Mouse (Mus musculus) T-cell, adult 2 months (primary cell): Measurements from ENCODE around the gene Slc52a3.

Experiments
- DNase-seq: peaks from one replicate; pipeline ENCODE4 v3.0.0; 2022; ENCODE audit warnings: low spot score

The Slc52a3 gene

DNA sequence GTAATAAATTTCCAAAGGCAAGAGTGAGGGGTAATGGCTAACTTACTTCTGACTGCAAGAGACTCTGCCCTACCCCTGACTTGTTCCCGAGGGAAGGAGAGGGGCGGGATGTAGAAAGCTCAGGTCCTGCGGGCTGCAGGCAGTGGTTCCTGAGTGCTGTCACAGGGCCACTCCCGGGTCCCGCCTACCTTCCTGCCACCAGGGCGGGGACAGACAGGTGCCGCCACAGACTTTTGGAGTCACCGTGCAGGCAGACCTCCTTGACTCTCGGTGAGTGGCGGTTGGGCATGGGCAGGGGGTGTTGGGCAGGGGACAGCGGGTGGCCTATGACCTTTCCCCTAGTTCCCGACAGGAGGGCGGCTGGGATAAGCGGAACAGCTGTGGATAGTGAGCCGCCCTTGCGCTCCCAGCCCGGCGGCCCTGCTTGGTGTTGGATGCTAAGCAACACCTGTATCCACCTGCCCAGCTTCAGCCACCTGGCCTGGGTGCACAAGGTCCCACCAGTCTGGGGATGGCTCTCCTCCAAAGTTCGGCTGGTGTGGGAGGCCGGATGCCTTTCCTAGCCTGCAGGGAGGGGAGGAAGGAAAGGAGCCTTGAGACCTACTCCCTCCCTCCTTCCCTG, 3.5 kb downstream of the Slc52a3 start:
- no peak for DNase-seq

DNA sequence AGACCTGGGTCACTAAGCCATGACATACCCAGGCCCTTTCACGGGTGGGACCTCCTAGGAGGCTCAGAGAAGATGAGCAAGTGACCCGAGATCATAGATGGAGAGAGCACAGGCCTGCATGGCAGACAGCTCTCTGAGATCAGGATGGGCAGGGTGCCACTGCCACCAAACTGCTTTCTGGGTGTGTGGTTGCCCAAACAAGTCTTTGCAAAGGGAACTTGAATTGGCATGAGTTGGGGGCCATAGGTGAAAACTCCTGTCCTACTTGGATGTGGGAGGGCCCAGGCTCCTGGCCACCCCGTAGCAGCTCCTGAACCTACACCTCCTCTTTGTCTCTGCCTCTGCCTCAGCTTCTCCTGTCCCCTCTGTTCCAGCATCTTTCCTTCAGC, 4.0 kb downstream of the Slc52a3 start:
- DNase-seq, result no peak

DNA sequence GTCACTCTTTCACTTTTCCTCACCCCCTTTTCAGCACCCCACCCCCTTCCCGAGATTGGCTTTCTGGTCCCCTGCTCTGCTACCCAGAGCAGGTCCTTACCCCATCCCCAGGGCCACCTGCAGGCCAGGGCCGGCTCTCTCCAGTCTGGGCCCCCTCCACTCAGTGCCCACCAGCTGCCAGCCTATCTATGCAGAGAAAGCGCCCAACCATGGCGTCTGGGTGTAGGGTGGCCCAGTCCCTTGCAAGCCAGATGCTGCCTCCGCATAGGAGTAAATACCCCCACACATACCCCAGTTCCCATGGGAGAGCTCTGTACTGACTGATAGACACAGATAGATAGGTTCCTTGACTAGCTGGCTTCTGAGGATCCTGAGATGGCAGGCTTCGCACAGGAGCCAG, 4.4 kb downstream of the Slc52a3 start:
- no peak for DNase-seq

DNA sequence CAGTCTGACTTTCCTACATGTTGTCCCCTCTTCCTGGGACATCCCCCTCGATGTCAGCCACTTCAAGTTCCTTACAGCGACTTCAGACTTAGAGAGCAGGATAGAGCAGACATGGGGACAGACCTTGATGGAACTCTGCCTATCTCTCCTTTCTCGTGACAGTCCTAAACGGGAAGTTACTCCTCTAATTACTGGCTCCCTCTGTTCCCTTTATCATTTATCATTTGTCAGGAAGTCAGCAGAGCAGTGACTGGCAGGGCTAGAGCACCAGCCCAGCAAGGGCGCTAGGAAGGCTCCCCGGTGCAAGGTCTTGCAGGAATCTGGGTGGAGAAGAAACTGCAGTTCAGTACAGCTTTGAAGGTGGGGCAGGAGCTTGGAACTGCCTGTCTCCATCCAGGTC, 6.2 kb downstream of the Slc52a3 start:
- no peak for DNase-seq

GRCm38 (mm10) chr2:152007783-152008182, 11.5 kb downstream of the Slc52a3 start:
- no peak for DNase-seq

DNA sequence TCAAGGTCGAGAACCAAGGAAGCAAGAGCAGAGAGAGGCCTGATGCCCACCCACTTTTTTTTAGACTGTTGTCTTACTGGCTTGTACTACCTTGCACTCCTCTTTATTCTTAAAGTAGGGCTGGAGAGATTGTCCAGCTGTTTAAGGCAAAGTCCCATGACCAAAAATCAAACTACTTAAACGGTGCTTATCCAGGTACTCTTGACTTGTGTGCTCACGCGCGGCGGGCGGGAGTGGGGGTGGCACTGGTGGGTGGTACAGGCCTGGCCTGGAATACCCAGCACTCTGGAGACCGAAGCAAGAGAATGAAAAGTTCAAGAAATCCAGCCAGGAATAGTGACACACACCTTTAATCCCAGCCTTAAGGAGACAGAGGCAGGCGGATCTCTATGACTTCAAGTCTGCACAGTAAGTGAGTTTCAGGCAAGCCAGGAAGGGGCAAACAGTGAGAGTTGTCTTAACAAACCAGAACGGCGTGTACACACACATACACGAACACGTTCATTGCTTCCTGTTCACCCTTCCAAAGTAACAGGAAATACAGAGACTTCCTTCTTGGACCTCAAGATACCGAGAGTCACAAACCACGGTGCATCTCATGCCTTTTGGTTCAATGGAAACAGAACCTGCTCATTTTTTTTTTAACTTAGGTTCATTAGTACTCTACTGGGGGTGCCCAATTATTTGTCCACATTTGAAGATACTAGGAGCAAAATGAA, 12.9 kb downstream of the Slc52a3 start:
- no peak for DNase-seq

DNA sequence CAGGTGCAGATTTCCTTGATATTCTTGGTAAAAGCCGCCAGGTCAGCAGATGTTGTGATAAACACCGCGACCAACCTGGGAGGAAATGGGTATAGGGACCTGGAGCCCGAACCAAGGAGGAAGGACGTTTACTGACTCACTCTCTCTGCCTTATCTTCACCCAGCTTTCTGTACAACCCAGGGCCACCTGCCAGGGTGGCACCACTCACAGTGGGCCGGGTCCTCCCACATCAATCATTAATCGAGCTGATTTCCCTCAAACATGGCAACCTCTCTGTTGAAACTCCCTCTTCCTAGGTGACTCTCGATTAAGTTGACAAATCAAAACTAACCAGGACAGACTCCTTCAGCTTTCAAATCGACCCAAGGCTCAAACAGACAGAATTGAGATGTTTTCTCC, 13.9 kb downstream of the Slc52a3 start:
- no peak for DNase-seq

DNA sequence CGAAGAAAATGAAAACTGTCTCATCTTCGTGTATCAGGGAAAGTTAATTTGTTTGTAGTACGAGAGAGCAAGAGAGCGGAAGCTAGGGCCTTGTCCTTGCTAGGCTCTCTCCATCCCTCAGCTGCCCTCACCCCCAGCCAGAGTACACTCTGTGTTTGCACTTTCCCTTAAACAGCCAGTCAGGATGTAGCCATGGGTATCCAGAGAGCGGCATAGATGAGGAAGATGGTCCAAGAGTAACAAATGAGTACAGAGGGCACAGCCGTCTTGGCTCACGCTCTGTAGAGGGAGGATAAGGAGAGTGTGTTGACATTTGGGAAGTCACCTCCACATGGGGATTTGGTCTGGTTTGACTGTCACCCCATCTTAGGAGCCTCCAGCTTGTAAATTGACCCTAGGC, 14.3 kb downstream of the Slc52a3 start:
- no peak for DNase-seq

GRCm38 (mm10) chr2:152011724-152012123, 15.4 kb downstream of the Slc52a3 start:
- DNase-seq, result no peak

- DNase-seq, result no peak
These were observed 15.9 kb downstream of the Slc52a3 start for GRCm38 (mm10) chr2:152012222-152012621.

- no peak for DNase-seq
These were observed 16.4 kb downstream of the Slc52a3 start for GRCm38 (mm10) chr2:152012701-152013100.

DNA sequence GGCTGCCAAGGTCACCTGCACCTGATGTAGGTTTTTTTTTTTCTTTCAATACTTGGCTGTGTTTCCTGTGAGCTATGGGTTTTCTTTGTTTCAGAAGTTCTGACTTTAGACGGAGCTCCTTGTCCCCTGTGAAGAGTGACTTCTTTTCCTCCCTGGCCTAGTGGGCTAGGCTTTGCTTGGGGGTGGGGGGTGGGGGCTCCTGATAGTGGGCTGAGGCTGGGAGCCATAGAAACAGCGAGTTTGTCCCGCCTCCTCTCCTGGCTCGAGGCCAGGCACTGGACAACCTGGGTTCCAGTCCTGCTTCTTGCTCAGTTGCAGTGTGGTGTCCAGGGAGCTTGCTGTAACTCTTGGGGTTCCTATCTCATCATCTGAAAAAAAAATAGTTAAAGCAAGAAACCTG, 19.7 kb downstream of the Slc52a3 start:
- DNase-seq, result no peak

DNA sequence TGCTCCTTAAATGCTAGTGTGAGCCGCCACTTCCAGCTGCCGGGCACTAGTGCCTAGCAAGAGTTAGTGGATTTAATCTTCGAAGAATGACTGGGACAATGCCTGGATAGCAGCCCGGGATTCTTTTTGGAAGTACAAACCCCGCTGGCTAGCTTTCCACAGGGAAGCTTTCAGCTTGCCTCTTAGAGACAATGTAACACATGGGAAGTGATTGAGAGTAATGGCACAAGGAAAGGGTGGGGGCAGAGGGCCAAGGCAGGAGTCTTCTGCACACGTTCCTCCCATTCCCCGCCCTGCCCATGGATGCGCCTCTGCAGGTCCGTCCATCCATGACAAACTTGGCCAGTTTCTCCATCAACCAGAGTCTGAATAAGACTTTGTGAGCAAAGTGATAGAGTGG, 20.4 kb downstream of the Slc52a3 start:
- no peak for DNase-seq

- peak; percentile 19 for DNase-seq
These were observed 23.9 kb downstream of the Slc52a3 start for GRCm38 (mm10) chr2:152020255-152020654.

- no peak for DNase-seq
These were observed 25.7 kb downstream of the Slc52a3 start for GRCm38 (mm10) chr2:152022022-152022421.

DNA sequence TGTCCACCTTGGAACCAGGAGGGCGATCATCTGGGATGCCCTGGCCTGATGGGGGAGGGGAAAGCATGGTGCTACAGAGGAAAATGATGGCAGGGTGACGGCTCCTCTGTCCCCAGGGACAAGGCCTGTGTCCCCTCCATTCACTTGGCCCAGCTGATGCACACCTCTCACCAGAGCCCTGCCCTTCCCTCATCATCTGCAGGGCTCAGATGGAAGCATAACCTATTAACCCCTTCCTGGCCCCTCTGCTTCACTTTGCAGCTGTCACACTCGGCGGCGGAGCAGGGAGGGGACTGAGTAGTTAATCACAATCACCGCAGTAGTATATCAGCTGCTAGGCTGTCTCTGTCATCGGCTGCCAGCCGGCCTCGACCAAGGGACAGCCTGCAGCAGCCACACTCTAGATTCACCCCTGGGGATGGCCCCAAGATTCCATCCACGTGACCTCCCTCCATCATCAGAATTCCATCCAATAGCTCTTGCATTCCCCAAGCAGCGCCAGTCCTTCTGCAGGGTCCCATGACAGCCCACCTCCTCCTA, 28.6 kb downstream of the Slc52a3 start:
- no peak for DNase-seq

DNA sequence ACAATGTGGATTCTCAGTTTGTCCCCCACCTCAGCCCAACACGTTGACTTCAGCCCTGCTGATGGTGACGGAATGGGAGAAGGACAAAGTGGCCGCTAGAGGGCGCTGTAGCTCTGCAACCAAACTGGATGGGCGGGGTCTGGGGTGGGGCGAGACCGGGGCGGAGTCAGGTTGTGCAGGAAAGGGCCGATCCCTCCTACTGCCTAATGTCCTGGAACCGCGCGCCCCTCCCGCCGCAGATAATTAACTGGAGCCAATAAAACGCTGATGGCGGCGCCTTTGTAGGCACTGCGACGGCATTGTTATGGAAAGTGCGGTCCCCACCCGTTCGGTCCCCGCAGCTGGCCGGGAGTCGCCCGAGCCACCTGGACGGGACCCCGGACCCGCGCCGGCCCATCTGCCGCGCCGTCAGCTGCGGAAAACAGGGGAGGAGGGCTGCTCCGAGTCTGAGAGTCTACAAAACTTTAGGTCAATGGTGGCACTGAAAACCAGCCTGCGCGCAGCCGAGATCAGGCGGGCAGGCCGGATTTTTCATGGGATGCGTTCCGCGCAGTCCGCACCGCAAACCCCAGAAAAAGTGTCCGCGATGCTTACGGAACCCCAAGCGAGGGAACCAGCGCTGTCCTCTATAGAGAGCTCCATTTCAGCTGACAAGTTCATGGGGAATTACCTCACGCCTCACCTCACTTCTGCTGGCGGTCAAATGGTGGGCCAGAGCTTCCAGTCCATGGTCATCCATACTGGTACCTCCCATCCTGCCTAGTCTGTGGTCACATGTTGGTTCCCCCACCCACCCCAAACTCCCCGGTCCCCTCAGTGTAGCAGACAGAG, 33.2 kb downstream of the Slc52a3 start:
- DNase-seq, result peak; percentile 76

DNA sequence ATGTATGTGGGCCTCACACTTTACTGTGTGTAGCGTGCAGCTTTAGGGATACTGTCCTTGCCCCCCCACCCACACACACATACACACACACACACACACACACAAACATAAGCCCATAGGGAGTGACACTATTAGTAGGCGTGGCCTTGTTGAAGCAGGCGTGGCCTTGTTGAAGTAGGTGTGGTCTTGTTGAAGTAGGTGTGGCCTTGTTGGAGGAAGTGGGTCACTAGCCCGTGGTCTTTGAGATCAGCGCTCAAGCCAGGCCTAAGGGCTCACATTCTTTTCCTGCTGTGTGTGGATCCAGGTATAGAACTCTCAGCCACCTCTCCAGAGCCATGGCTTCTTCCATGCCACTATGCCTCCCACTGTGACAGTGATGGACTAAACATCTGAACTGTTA, 34.7 kb downstream of the Slc52a3 start:
- DNase-seq, result no peak

- DNase-seq, result no peak
These were observed 43.8 kb downstream of the Slc52a3 start for GRCm38 (mm10) chr2:152040101-152040500.

DNA sequence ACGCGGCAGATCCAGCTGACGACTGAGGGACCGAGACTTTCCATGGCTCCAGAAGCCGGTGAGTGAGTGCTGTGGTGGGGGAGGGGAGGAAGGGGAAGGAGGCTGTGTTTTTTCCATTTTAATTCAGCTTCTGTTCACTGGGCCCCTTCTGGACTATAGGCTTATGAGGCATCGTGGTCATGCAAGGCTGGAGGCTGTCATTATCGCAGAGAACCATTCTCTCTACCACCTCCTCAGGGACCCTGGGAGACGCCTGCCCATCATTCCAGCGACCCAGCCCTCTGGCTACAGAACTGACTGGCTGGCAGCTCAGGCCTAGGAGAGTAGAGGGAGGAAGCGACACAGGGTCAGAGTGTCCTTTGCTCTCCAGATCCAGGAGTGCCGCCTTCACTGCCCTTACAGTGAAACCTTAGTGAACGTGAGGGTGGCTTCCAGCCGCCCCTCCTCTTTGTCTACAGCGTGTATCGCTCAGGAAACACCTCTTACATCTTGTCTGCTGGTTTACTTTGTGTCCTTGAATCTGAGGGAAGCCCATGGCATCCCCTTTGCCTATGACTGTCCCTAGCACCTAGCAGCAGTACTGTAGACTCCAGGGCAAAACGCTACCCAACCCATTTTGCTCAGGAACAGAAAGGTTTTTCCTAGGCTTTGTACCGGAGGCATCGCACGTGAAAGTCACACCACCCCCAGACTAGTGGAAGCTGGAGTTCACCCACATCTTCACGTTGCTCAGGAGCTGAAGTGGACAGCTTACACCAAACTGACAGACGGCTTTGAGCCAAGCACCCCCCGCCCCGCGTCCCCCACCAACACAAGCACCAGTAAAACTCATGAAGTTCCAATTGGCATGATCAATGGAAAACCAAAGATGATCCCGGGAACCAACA, 51.0 kb downstream of the Slc52a3 start:
- no peak for DNase-seq

DNA sequence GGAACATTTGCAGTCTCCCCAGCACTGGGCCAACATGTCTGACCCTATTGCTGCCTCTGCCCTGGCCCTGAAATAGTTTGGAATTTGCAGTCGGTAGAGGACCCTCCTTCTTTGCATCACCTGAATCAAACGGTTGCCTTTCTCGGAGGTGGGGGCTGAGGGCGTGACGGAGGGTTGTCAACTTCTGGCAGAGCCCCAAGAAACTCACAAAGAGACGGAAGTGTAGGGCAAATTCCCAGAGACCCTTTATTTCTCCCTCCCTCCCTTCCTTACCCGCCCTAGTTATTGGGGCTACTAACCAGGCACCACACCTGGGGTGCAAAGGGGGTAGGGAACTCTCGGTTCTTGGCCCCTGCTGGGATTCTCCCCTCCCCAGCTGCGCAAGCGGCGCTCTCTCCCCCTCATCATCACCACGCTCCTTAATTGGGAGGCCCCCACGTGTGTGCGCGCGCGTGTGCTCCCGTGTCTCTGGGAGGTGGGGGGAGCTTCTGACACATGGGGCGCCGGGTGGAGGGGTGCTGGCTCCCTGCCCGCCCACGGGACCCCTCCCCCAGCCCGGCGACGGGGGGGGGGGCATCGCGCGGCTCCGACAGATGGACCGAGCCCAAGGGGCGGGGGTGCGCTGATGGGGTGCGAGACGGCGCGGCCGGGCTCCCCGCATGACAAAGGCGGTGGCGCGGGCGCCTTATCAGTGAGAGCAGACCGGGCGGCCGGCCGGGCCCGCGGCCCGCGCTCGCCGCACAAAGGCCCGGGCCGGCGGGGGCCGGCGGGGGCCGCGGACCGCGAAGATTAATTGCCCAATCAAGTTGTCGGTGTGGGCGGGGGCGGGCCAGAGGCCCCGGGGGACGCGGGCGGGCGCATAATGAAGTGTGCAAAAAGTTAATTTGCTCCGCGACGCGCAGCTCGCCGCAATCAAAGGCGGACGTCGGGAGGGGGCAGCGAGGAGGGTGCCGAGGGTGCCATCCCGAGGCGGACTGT, 52.0 kb downstream of the Slc52a3 start:
- no peak for DNase-seq
